Mouse (Mus musculus) liver, embryonic 16.5 days (tissue): ENCODE results near the gene Zp3r. TPM values are rescaled to one million over a fixed set of nuclear protein-coding genes. Genes with fewer than 3 reads are reported as not detected.
A peak's percentile ranks its signal among the peaks of the same experiment; 100 is the strongest.

Experiments used
- ATAC-seq: fragments of 200-750 bp; cut with Nextera tagmentation; 2 replicates; pipeline ENCODE4 v1.8.0; 2017; ENCODE audit warnings: low read depth, mild to moderate bottlenecking, moderate number of reproducible peaks, moderate library complexity
- H3K27ac ChIP-seq: fragments of 300-500 bp; sonication (generic); 2 replicates; pipeline ENCODE4 v1.5.1; 2014; ENCODE audit warnings: mild to moderate bottlenecking, low read length
- H3K27me3 ChIP-seq: fragments of 300-500 bp; sonication (generic); 2 replicates; pipeline ENCODE4 v1.6.1; 2014; ENCODE audit warnings: low read depth, low read length, mixed read lengths; ENCODE audit not compliant: control insufficient read depth, insufficient read depth
- H3K36me3 ChIP-seq: fragments of 300-500 bp; sonication (generic); 2 replicates; pipeline ENCODE4 v1.6.1; 2014; ENCODE audit warnings: mild to moderate bottlenecking; ENCODE audit not compliant: control insufficient read depth, insufficient read depth
- H3K4me1 ChIP-seq: fragments of 300-500 bp; sonication (generic); 2 replicates; pipeline ENCODE4 v1.6.1; 2014; ENCODE audit warnings: low read depth, low read length, mixed read lengths; ENCODE audit not compliant: control insufficient read depth
- H3K4me2 ChIP-seq: fragments of 300-500 bp; sonication (generic); 2 replicates; pipeline ENCODE4 v1.6.1; 2014; ENCODE audit warnings: low read depth, low read length, mixed read lengths
- H3K4me3 ChIP-seq: fragments of 300-500 bp; sonication (generic); 2 replicates; pipeline ENCODE4 v1.5.1; 2014; ENCODE audit warnings: low read depth, mild to moderate bottlenecking, low read length
- H3K9ac ChIP-seq: fragments of 300-500 bp; sonication (generic); 2 replicates; pipeline ENCODE4 v1.6.1; 2014; ENCODE audit warnings: low read depth, low read length
- H3K9me3 ChIP-seq: fragments of 300-500 bp; sonication (generic); replicated peaks from 2 replicates; pipeline ENCODE4 v1.6.1; 2016; ENCODE audit warnings: low read length; ENCODE audit not compliant: control insufficient read depth
- WGBS: fragments of 180-500 bp; shearing (Covaris S2); extraction: QIAGEN DNeasy Blood & Tissue Kit; methylation state at CpG from one replicate; pipeline ENCODE4 v1.1.7; 2014; ENCODE audit not compliant: insufficient replicate concordance; 5-methylcytosine and 5-hydroxymethylcytosine counted together
- polyA plus RNA-seq: library from polyadenylated mRNA; unstranded; fragments of >200 nt; fragmentation: Nextera tagmentation; extraction: Ambion mirVana; gene quantifications from 2 replicates; pipeline ENCODE4 v1.2.1, GENCODE M21; 2015

Zp3r gene
- polyA plus RNA-seq, 1 experiment from 2014 or later = not detected

DNA sequence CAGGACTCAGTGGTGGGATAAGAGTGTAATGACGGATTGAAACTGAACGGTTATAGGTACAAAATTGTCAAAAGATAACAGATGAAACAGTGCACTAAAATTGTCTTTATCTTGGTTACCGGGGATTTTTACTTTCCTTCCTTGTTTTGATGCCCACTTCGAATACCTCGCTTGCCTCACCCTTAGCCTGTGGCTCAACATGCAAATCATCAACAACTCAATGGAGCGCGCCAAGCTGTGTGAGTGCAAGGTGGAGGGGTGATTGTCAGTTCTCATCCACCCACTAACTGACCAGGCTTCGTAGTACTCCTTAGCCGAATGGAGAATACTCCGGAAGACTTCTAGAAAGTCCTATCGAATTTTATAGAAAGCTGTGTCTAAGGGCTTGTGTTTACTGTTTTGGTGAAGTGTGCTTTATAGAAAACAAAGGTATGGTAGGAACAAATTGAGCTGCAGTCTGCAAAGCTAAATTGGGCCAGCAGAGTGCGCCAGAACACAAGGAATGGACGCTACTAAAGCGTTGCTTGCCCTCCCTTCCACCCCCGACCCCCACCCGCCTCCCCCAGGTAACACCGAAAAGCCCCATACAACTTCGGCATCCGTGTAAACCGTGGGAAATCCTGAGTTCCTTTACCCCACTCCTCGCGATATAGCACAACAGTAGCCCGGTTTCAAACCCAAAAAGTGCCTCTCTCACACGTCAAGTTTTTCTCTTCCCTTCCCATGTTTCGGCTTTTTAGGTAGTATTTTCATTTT, 81.6 kb downstream of the Zp3r start:
- H3K4me3 ChIP-seq = peak overlapping the region; percentile 50
- H3K9ac ChIP-seq = peak overlapping the region; percentile 36; the same call in 1 of the 2 replicates
- H3K4me1 ChIP-seq = no peaks in the 10 kb centered on the region
- 14% methylated on average over 25 of the region's 25 CpGs for WGBS
- H3K9me3 ChIP-seq = no peaks in the 10 kb centered on the region
- no peaks in the 10 kb centered on the region for H3K36me3 ChIP-seq
- no peak overlapping the region for H3K27ac ChIP-seq
- H3K4me2 ChIP-seq = peak overlapping the region; percentile 67
- H3K27me3 ChIP-seq = no peaks in the 10 kb centered on the region
- ATAC-seq = no peak

Other genes with a start within 250 kb of the Zp3r start
- gene Cd55b, start 206.6 kb downstream of the Zp3r start, polyA plus RNA-seq = 0.11 TPM in 1 of 2 replicates, not detected in the other
- gene Cd55, start 166.9 kb downstream of the Zp3r start, polyA plus RNA-seq = 19.3 and 20.3 TPM in 2 replicates
- gene C4bp, start 32.0 kb upstream of the Zp3r start, polyA plus RNA-seq = 5.2 and 5.3 TPM in 2 replicates
- gene Gm29427, start 86.2 kb upstream of the Zp3r start, polyA plus RNA-seq = not detected in 2 replicates
- gene Yod1, start 87.7 kb upstream of the Zp3r start, polyA plus RNA-seq = 40.7 and 43.1 TPM in 2 replicates
- 5.1 and 5.2 TPM in 2 replicates for gene Pfkfb2, start 99.6 kb upstream of the Zp3r start, polyA plus RNA-seq
- gene AA986860, start 102.4 kb upstream of the Zp3r start, polyA plus RNA-seq = 6.2 and 7.3 TPM in 2 replicates
- gene Fcamr, start 171.3 kb upstream of the Zp3r start, polyA plus RNA-seq = not detected in 2 replicates
- gene Pigr, start 197.1 kb upstream of the Zp3r start, polyA plus RNA-seq = 0.48 and 0.50 TPM in 2 replicates
- gene Fcmr, start 236.0 kb upstream of the Zp3r start, polyA plus RNA-seq = not detected in 2 replicates